Mouse (Mus musculus) natural killer cell, adult 2 months (primary cell): ENCODE measurements at regions not wholly inside any gene's neighbourhood (a gene's known extent, or its start where the extent isn't known, plus 50 kb on each side); places are given as distances from the start of the nearest gene placed in this dataset.

Source experiments
- DNase-seq, 2 experiments: peaks; one replicate each; pipeline ENCODE4 v3.0.0; 2022; ENCODE audit warnings: low spot score in 2 of 2

DNA sequence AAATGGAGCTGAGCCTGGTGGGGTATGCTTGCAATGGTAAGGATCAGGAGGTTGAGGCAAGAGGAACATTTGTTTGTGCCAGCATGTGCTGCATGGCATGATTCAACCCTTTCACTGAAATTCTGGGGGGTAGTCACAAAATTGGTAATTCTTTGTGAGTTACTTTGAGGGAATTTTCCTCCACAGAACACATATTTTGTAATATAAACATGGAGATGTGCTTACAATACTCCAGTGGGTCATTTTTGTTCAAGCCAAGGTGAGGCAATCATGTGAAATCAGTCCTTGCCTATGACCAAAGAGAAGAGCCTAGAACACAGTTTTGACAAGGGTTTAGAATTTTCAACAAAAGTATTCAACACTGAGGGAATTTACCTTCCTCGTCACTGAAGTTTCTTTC, 635.1 kb upstream of the Adgrl2 start:
- no peak for DNase-seq

DNA sequence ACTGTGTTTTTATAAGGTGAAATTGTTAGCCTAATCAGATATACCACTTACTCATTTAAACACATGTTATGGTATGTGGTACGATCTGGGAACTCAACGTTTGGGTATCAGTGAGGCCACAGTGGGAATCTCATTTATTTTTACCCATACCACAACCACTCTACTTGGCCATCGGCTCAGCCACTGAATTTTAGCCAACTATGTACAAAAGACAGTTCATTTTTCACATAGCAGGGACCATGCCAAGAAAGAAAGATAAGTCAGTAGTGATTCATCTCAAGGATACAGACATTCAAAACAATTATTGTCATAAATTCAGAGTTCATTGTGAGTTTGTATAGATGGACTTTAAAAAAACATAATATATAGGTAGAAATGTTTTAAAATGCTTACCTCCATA, 634.7 kb upstream of the Adgrl2 start:
- no peak for DNase-seq

DNA sequence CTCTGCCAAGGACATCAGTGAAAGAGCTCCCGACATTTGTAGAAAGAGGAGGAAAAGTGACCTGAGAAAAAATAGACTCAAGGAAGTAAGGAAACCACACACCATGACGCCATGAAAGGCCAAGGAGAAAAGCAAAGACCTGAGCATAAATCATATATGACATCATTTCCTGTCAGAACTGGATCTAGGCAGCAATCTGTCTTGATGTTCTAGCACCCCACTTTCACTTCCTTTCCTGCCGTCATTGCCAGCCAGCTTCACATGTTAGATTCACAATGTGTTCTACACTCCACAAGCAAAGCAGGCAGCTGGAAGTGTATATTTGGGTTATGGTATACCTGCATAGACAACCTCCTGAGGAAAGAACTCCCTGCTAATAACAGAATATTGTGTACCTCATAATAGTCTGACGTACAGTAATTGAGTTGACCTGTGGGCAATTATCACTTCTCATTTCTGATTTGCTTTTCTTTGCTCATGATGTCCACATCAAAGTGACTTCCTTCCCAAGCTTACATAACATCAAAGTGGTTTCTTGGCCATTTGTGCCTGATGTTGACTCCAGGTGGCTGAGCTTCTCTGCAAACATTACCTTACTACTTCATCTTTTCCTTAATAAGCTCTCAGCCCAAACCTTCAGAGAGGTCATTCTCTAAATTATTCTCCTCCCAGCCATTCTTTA, 633.6 kb upstream of the Adgrl2 start:
- DNase-seq, result peak in 1 of 2 experiments; percentile 15

DNA sequence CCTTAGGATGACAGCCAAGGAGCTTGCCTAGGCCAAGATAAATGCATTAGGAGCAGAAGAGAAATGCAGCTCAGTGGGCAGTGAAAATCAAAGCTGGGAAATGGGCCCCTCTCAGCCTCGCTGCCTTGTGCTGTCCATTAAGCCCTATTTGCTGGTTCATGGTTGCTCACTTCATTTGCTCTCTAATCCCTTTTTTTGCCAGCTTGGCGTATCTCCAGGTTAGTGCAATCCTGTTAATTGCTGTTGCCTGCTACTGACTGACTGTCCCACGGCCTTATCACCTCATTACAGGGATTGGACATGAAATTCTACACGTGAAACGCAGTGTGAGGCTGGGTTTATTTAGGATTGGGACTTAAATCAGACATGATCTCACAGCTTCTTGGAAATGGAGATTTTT, 613.5 kb upstream of the Adgrl2 start:
- no peak for DNase-seq

DNA sequence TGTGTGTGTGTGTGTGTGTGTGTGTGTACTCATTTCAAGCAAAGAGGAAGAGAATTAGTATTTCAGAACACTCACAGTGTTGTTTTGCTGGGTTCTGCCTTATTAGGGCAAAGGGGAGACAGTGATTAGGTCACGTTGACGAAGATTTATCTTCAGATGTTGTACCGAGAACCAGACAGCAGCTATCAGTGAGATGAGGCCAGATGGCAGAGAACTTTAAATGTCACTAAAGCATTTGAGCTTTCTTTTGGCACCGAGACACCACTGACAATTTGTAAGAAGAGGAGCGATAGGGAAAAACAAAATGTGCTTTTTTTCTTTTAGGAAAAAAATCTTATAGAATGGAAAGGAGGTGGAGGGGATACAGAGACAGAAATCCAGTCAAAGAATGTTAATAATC, 610.9 kb upstream of the Adgrl2 start:
- no peak for DNase-seq

DNA sequence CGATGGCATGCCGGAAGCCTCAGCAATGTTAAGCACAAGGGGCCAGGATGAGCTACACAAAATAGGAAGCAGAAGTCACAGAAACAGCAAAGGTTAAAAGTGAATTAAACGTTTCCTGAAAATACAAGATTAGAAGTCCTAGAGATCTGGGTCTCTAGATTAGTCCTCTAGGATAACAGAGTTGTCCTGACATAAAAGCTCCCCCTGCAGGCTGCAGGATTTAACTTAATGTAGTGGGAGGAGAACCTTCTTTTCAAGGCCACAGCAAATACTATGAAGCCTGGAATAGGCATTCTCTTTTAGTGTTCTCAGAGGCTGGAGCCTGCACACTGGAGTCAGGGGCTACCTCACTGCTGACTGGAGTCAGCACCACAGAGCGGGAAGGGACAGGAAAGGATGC, 604.1 kb upstream of the Adgrl2 start:
- no peak for DNase-seq

DNA sequence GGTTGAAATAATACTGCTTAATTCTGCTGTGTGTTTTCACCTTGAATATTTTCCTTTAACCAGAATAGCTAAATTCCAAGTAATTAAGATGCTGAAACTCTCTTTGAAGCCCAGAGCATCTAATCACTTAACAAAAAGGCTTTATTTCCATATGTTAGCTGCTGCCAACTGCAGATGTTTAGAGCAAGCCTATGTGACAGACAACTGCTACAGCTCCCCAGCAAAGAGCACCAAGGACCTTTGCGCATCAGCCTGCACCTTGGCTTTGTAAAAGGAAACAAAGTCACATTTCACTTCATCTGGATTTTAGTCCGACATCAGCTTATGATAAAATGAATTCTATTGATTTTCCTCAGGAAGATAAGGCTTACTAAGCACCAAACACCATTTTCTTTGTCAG, 595.4 kb upstream of the Adgrl2 start:
- DNase-seq, result no peak

DNA sequence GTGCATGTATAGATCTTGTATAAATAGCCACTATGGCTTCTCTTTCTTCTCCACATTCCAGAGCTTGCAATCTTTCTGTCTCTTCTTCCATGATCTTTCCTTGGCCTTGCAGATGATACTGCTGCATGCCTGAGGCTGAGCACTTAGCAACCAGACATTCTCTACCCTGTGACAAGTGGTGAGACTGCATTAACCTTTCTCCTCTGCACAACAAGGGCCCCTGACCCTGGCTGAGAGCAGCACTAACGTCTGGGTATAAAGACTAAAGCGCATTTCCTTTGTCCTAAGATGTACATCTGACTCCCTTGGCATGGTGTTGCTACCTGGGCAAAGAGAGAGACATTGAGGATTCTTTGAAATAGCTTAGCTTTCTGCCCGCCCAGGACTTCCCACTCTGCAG, 590.8 kb upstream of the Adgrl2 start:
- DNase-seq, result no peak

DNA sequence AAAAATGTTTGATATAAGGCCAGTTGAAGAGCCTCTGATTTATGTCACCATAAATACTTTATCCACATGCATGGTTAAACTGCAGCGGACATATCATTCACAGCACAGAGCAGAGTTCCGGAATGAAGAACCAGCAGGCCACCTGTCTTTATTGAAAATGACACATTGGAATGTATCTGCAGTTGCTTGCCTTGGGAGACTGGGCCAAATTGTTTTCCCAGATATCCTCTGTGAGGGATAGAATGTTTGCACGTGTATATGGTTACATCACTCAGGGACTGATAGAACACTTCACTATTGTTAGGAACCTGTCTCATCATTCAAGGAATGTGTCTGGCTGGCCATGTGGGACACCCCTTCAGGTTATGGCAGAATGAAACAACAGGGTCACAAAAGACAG, 585.3 kb upstream of the Adgrl2 start:
- no peak for DNase-seq

DNA sequence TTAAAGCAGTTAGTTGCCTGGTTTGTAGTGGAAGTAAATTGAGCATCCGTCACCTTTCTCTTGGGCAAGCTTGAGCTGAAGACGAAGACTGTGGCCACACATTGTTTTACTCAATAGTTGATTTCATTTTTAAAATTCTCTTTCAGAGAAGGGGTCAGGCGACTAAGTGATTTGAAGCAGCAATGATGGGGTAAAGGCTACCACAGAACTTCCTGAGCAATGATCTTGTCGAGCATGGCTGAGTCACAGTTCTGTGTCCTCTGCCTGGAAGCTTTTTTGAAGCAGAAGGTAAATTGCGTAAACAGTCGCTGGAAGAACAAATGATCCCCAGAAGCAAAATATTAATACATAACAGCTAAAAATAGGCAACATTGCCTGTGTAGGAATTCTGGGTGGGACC, 576.5 kb upstream of the Adgrl2 start:
- DNase-seq, result no peak

DNA sequence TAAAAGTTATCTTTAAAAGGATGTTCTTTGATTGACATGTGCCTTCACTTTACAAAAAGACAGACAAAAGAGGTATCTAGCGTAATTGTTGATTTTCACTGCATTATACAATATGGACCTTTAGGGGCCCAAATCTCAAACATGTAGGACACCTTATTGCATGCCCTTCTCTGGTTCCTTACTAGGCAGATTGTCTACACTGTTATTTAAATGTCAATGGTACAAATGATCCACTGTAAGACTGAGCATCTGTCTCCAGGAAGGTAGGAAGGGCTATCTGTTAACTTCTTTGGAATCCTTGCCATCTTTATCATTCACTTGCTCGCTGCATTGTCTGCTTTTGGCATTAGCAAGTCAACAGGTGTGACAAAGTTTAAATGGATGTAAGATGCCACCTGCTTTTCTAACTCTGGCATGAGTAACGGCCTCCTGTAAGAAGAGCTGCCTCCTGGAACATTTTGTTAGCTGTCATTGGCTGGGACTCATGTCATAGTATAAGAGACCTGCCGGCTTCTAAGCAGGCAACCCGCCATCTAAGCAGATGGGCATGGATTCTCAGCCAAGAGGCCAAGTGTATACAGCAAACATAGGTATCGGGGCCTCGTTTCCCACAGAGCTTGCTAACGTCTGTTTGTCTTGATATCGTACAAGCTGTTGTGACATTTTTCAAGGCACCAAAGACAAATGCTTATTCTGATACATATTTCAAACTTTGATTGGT, 560.0 kb upstream of the Adgrl2 start:
- DNase-seq, result no peak

DNA sequence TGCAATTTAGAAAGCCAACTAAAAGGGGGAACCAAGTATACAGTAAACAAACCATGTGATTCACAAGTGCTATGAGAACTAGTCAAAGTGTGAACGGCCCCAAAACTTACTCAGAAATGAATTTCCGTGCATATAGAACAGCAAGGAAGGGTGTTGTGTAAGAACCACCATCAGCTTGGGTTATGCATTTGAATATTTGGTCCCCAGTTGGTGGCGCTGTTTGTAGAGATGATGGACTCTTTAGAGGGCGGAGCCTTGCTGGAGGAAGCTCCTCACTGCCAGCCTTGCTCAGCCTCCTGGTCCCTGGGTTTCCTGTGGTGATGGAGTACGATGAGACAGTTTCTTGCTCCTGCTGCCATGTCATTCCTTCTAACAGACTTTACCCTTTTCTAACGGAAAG, 556.7 kb upstream of the Adgrl2 start:
- DNase-seq, result no peak

DNA sequence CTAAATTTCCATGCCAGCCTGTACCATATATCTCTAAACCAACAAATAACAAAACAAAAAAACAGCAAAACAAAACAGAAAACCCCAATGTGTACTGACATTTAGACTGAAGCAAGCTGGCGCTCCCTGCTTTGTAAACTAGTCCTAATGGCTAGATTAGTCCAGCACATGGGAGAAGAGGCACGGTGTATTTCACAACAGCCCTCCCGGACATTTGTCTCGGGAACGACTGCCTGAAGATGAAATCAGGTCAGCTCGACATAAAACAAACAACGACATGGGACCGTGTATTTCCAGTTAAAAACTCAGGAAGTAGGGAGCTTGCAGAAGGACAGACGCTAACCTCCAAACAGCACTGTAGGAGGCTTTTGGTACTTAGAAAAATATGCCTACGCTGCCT, 555.9 kb upstream of the Adgrl2 start:
- DNase-seq, result no peak

DNA sequence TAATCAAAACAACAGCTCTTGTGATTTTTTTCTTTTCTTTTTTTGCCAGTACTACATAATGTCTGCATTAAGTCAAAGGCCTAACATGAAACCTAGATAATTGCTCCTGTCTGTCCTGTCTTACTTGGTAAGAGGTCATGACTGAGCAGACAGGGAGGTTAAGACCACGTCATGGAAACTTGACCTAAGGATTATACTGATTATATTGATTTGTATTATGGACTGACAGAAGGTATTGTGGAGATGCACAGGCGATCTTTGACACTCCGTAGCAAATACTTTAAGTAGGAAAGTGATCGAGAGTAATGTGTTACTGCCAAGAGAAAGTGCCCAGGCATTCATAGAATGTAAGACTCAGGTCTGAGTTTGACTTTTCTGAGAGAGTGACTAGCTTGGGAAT, 543.8 kb upstream of the Adgrl2 start:
- DNase-seq, result no peak

DNA sequence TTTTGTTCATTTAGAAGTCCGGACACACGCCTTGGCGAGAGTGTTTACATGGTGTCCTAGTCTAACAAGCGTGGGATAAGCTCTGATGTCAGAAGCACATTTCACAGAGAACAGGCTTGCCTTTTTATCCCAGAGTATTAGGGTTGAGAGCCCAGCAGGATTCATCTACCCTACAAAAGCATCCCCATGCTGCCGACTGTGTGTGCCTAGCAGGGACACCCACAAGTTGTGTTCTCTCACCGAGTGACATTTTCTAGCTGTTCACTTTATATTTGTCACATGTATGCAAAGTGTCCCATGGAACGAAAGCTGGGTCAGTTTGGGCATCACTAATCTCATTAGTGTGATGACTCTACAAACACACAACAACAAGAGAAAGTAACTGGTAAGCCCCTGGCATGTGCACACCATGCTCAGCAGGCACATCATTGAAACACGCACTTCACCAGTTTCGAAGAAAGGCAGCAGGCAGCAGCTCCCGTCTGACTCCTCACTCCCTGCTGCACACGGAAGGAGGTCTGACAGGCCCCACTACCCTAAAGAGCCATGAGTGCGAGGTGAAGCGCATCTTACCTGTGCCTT, 539.8 kb upstream of the Adgrl2 start:
- no peak for DNase-seq

DNA sequence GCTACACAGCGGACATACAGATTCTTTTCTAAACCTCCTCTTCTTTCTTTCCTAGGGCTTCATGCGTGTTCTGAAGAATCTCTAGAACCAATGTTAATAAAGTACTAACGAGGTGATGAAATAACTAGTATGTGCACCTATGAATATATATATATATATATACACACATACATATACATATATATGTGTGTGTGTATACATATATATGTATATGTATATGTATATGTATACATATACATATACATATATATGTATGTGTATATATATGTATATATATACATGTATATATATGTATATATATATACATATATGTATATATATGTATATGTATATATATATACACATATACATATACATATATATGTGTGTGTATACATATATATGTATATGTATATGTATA, 536.2 kb upstream of the Adgrl2 start:
- DNase-seq, result no peak

DNA sequence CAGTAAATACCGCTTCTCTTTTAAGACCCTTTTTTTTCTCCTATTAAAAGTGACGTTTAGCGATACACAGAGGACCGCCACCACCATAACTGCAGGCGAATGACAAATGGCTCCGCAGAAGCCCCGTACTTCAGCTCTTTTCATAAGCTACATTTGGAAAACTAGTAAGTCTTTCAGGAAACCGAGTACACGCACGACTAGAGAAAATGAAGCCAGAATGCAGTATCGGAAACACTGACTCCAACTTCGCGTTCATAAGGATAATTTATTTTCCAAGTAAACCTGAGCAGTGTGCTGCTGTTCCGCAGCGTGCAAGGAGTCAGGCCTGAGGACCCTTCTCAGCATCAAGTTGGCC, 529.2 kb upstream of the Adgrl2 start:
- DNase-seq, result no peak

DNA sequence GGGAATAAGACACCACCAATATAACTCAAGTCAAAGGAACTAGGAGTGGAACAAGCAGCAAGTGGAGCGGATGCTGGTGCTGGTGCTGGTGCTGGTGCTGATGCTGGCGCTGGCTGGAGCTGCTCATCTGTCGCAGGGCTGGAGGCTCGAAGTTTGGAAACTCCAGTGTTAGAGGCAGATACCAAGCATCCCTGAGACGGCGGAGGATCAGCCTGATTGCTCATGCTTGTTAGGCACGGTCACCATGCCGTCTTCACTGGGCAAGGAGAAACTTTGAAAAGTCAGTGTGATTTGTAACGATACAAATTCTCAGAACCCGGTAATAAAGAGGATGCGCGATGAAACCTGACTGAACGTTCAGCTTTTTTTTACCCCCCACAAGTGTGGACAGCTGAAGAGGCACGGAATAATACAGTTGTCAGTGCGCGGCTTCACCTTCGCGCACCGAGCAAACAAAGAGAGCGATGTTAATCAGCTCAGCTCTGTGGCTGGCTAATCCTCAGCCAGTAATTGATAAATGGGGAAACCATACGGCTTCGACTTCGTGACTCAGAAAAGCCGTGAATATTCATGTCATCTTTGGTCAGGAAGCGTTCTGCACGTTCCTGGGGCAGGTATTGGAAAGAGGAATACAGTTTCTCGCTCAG, 528.7 kb upstream of the Adgrl2 start:
- no peak for DNase-seq

DNA sequence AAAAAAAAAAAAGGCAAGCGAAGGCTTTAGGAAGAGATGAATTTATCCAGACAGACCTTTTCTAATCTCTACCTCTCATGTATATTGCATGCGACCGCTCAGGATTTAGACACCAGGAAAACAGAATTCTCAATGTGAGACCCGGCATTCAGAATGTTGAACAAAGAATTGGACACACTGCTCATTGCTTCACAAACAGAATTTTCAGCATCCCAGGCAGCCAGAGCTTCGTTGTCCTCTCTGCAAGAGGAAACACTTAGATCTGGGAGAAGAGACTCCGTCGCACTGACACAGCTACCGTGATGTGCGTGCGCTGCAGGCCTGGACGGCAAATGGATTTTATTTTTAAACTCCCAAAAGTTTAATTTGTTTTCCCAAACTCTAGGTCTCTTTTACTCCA, 527.2 kb upstream of the Adgrl2 start:
- DNase-seq, result no peak

DNA sequence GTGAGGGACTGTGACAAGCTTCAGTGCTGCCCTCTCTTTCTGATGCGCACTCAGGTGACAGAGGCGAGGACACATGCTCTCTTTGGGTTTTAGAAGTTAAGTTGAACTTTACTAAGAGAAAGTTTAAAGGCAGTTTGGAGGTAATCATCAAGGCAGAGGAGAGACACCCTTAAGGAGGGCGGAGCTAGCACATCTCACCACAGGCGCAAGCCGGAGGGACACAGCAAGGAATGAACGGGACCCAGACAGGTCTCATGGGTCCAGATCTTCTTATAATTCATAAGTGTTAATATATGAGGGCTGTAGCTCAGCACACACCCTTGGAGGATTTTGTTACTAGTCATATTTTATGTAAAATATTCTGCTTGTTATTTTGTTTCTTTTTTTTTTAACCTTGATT, 518.8 kb upstream of the Adgrl2 start:
- no peak for DNase-seq

DNA sequence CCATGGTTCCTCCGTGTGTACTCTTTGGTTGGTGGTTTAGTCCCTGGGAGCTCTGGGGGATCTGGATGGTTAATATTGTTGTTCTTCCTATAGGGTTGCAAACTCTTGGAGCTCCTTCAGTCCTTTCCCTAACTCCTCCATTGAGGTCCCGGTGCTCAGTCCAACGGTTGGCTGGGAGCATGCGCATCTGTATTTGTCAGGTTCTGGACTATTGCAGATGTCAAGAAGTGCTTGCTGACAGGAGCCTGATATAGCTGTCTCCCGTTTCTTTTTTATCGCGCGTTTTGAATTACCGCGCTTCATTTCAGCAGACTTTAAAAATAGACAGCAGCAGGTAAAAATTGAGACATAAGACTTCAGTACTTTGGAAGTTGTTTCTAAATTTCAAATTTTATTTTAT, 518.3 kb upstream of the Adgrl2 start:
- no peak for DNase-seq

DNA sequence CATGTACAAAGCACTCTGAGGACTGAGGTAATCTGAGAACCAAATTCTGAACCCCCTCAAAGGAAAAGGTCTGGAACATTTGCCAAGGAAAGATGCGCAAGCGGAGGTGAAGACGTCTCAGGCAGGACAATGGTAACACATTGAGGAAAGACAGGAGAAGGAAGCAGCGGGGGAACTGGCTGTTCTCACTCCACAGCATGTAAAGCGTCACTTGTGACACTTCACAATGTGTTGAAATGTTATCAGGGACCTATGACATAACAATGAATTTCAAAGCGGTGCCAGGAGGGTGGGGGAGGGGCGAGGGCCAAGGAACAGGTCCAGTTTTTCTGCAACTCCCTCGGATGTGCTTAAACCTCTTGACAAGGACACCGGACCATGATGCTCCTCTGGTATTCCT, 515.3 kb upstream of the Adgrl2 start:
- DNase-seq, result no peak

DNA sequence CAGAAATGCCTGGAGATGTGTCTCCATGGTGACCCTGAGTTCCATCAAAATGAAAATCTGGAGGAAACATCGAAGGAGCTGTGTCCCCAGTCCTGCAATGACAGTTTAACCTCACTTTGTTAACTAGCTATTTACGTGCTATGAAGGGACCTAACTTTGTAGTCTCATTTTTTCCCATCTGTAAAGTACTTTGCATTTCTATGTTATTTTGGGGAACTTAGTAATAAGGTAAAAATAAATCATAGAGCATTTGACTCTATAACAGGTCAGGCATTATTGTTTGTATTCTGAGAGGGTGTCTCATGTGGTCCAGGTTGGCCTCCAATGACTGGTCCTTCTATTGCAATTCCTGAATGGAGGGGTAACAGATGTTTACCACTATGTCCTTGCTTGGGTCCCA, 513.6 kb upstream of the Adgrl2 start:
- no peak for DNase-seq
